Mouse (Mus musculus) left cerebral cortex, adult 9 months (tissue): ENCODE measurements around the gene Mbtps1.

Experiments used
- DNase-seq, 2 experiments: peaks; one replicate each; pipeline ENCODE4 v3.0.0; 2022; ENCODE audit warnings: low spot score in 2 of 2

Mbtps1 gene

GRCm38 (mm10) chr8:119558603-119559401 is at the start of gene Mbtps1:
Gene Mbtps1 (minus strand): TSS chr8:119558735.
- DNase-seq: peak; percentile 93 to 97

DNA sequence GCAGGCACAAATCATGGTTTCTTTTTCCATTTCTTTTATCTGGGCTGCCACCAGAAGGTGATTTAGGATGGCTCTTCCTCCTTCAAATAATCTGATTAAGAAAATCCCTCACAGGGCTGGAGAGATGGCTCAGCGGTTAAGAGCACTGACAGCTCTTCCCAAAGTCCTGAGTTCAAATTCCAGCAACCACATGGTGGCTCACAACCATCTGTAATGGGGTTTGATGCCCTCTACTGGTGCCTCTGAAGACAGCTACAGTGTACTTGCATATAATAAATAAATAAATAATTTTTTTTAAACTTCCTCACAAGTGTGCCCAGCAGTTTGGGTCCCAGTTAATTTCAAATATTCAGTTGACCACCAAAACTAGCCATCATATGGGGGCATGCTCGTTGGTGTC is 47.7 kb upstream of the Mbtps1 start:
- DNase-seq: no peak

- DNase-seq: peak; percentile 73 to 94
Observed at GRCm38 (mm10) chr8:119604996-119605395, 46.5 kb upstream of the Mbtps1 start, which contains the start of gene Taf1c. Gene Taf1c (minus strand): TSS chr8:119605222.

DNA sequence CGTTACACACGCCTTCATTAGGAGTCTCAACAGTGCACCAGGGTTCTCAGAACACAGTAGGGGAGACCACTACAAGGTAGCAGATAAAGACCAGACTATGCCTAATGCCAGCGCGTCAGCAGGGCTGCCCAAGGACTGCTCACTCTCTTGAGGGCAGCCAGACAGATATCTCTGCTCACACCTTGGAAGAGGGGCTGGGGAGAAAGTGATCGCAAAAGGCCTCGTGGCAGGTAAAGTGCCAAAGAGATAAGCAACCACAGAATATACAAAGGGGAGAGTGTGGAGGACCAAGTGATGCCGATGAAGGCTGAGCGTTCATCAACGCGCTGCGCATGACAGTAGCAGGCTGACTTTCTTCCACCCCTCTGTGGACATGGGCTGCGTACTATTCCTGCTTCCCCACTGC is 45.9 kb upstream of the Mbtps1 start:
- no peak for DNase-seq

- DNase-seq: no peak
Observed at GRCm38 (mm10) chr8:119603771-119604170, 45.2 kb upstream of the Mbtps1 start.

DNA sequence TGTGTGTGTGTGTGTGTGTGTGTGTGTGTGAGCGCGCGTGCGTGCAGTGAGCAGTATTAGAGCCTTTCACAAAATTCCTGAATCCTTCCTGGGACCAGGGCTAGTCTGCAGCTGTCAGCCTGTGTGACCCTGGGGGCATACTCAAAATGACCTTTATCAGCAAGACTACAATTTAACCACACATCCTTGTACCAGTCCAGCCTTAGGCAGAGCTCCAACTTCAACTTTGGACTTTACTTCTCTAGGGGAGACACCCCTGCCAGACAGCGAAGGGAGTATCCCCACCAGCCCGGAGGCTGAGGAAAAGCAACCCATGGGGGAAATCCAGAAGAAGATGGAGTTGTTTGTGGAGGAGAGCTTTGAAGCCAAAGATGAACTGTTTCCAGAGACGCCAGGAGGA is 32.9 kb upstream of the Mbtps1 start:
- DNase-seq: no peak

- DNase-seq: no peak
Observed at GRCm38 (mm10) chr8:119590348-119590747, 31.8 kb upstream of the Mbtps1 start.

DNA sequence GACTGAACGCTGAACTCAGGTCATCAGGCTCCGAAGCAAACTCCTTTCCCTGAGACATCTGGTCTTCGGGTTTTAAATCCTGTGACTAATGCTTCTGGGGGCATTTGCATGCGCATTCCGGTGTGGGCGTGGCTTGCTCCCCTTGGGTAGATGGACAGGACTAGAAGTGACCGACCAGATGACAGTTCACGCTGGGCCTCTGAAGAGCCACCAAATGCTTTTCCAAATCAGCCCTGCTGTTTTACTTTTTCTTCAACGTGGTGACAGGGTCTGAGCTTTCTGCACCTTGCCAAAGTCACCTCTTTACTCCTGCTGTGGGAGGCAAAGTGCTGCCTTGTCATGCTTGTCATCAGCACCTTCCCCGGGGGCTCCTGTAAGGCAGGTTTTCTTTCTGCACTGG is 30.3 kb upstream of the Mbtps1 start:
- no peak for DNase-seq

DNA sequence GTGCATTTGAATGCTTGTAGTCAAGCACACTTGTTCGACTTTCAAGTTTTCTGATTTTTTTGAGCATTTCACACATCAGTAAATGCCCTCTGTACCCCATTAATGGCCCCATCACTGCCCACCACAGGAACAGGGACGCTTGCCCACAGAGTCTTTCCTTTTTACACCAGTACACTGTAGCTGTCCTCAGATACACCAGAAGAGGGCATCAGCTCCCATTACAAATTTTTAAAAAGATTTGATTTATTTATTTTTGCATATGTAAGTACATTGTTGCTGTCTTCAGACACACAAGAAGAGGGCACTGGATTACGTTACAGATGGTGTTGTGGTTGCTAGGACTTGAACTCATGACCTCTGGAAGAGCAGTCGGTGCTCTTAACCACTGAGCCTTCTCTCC is 29.8 kb upstream of the Mbtps1 start:
- DNase-seq: no peak

GRCm38 (mm10) chr8:119585901-119586300 is 27.4 kb upstream of the Mbtps1 start:
- DNase-seq: no peak

GRCm38 (mm10) chr8:119580441-119581161 is 22.1 kb upstream of the Mbtps1 start:
- no peak for DNase-seq

DNA sequence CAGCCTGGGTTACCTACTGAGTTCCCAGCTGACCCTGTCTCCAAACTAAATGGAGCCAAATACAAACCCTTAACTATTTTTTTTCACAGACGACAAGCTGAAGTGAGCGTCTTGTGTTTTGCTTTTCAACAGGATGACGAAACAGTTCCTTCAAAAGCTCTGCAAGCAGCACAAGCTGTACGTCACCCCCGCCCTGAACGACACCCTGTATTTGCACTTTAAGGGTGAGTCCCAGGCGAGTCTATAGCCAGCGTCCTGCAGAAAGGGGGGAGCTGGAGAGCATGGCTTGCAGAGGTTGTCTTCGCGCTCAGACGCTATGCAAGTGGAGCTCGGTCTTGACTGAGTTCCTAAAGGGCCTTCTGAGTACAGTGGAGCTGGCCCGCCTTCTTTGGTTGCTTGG is 20.6 kb upstream of the Mbtps1 start:
- no peak for DNase-seq

DNA sequence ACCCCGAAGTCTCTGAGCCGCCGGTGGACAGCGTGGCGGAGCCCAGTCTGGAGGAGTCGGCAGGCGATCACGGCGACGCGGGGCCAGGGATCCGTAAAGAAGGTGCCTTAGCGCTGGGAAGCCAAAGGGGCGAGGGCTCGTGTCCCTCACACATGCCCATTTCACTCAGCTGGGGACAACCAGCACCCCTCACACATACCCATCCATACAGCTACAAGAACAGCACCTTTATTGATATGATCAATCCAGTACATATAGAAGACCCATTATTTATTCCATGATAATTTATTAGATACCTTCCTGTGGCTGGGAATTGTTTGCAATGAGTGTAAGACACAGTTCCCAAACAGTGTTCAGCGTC is 16.8 kb upstream of the Mbtps1 start:
- no peak for DNase-seq

DNA sequence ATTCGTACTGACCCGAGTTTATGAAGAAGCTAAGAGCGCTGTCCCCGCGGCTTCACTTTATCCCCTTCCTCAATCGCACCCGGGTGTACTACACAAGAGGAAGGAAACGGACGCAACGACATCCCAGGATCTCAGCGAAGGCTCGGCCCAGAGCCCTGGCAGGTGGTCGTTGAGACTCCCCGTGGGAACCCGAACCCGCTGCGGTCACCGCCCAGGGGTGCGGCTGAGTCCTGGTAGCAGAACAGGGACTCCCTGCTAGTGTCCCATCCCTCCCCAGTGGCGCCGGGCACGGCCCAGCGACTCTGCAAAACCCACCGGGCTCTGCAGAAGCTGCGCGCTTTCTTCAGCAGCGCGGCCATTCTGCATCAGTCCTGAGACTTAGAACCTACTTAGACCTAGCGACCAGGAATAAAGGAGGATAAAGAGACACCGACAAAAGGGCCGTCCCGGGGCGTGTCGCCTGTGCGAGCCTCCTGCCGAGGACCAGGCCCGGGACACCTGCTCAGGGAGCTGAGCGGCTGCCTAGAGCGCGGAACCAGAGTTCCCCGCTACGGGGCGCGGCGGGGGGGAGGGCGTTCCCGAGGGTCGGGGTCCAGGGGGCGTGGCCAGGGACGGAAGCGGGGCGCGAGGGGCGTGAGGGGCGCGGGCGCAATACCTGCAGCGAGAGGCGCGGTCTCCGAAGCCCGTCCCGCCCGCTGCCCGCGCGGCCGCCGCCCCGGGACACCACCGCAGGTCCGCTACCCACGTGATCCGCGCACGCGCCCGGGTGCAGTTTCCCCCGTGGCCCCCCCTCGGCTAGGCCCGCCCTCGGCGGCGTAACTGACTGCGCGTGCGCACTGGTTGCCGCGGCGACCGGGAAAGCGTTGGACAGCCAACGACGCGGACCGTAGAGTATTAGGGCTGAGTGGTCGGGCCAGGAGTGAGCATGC is 16.2 kb upstream of the Mbtps1 start, which contains the start of the genes Hsdl1 and Dnaaf1:
Gene Hsdl1, minus strand, starts transcription at position 747 of the 929 bp plus-strand sequence.
Gene Dnaaf1, plus strand, starts transcription at position 799 of the 929 bp plus-strand sequence.
- peak; percentile 76 to 94 for DNase-seq

- no peak for DNase-seq
Observed at GRCm38 (mm10) chr8:119572411-119572810, 13.9 kb upstream of the Mbtps1 start.

GRCm38 (mm10) chr8:119571135-119571534 is 12.6 kb upstream of the Mbtps1 start:
- DNase-seq: no peak

GRCm38 (mm10) chr8:119569881-119570280 is 11.3 kb upstream of the Mbtps1 start:
- DNase-seq: no peak

DNA sequence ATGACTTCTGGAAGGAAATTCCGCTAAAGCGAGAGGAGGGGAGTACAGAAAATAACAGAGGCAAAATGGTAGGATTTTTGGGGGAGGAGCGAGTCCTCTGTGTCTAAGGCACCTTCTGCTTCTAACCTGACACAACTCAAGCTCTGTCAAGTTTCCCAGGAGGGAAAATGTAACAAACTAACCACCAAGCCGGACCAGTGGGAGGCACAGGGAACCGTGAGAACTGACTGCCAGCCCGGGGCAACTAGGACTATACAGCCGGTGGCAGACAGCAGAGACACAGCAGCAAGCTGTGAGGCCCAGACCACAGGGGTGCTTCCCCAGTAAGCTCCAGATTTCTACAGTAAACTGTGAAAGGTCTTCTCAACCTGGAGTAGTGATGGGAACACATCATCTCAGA is 10.4 kb upstream of the Mbtps1 start:
- no peak for DNase-seq

DNA sequence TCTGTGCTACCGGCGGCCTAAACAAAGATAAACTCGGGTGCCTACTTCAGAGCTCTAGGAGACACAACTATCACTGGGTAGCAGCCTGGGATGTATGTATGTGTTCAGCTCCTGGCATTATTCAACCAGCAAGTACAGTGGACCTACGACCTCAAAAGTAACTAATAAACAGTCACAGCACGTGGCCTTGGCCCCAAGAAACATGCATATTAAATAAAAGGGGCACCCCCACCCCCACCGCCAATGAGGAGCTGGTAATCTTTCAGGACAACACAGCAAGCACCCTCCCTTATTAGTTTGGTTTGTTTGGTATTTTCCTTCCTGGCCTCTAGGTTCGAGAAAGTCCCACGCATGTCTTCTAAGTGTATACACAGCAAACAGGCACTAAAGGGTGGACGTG is 9.7 kb upstream of the Mbtps1 start:
- DNase-seq: no peak

DNA sequence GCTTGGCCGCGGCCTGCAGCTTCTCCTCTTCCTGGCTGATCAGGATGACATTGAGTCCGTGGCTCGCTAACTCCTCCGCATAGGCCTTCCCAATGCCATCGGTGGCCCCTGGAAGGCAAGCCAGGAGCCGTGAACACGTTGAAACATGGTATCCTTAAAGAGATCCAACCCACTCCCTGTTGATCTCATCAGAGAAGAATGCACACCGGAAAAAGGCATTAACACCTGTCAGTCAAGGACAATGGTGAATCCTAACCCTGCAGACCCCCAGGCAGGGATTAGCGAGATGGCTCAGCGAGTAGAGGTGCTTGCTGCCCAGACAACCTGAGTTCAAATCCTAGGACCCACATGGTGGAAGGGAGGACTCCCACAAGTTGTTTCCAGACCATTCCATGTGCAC is 7.8 kb upstream of the Mbtps1 start:
- no peak for DNase-seq

DNA sequence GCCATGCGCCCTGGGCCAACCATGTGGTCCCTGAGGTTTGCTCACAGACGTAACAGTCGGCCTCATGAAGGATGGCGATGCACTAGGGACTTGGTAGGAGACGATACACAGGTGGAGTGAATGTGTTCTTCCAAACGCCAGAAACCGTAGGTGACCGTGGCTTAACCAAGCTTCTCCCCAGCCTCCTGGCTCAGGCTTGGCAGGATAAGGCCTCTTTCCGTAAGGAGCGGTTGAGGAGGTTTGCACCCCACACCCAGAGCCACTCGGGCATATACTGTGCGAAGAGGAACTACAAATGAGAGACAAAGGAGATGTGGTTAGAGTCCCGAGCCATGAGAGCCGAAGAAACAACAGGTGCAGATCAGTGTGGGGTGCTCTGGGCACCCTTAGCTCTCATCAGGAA is 5.3 kb upstream of the Mbtps1 start:
- no peak for DNase-seq

DNA sequence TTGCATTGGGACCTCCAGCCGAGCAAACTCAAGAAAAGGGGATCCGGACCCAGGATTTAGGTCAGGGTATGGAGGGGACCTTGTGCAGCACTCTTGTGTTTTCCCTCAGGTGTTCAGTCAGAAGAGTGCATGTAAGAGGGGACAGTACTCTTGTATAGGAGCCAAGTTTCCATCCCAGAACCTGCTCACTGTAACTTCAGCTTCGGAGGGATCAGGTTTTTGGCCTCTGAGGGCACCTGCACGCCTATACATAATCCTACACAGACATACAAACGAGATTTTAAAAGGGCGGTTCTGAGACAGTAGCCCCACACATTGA is 826 bp upstream of the Mbtps1 start:
- peak in 1 of 2 experiments; percentile 13 for DNase-seq
